Mouse (Mus musculus) 3T3-L1 (cell line): Measurements from ENCODE around the gene Gm17361.
"Not testable (repeated sequence)": the region's sequence is repeated elsewhere in the genome, so short reads cannot be mapped to it uniquely, and the experiment has no call there.

Experiments used
- DNase-seq: peaks from one replicate; pipeline ENCODE4 v3.0.0-alpha.2; 2015; ENCODE audit warnings: low read depth, low spot score

The Gm17361 gene

DNA sequence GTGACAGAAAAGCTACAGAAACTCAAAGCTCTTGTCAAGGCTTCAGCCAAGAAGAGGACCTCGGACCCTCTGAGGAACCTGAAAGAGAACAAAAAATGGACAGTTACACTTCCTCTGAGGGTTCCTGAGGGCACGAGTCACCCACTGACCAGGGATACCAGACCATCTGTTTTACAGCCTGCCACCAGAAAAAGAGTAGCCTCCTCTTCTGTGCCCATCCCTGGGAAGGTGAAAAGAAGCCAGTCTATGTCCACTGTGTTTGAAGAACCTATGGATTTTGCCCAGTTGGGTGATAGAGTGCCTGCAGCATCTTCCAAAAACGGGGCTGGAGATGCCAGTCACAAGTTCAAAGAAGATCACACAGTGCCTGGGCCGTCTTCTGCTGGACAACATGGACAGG is at the start of gene Gm17361:
Gene Gm17361, plus strand, starts transcription at position 301 of the 400 bp plus-strand sequence.
- DNase-seq, result not testable (repeated sequence)
